Mouse (Mus musculus): ENCODE data around the gene Slc25a53.
"Not testable (repeated sequence)": the region's sequence is repeated elsewhere in the genome, so short reads cannot be mapped to it uniquely, and the experiment has no call there.

Gene Slc25a53

DNA sequence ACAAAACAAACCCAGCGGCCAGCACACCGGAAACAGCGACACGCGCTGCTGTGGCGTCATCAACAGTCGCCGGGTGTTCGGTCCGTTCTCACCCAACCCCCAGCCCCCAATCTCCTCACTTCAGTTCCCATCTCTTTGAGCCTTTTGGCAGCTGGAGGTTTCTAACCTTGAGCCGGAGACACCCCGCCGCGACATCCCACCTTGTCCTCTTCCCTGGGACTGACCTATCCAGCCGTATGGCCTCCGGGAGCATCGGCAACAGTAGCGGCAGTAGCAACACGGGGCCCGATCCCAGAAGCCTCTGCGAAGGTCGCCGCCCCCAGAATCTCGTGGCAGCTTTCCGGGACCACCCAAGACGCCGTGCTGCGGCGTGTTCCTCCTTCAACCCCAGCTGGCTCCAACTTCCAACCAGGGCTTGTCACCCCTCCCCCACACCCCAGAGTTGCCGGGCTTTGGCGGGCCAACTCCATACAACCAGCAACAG is at the start of gene Slc25a53:
Slc25a53 (minus strand) TSS at position 303 of the 484 bp plus-strand sequence.
- peak; percentile 63 to 85 for DNase-seq (ENCODE audit: low spot score in 2 of 2)

DNA sequence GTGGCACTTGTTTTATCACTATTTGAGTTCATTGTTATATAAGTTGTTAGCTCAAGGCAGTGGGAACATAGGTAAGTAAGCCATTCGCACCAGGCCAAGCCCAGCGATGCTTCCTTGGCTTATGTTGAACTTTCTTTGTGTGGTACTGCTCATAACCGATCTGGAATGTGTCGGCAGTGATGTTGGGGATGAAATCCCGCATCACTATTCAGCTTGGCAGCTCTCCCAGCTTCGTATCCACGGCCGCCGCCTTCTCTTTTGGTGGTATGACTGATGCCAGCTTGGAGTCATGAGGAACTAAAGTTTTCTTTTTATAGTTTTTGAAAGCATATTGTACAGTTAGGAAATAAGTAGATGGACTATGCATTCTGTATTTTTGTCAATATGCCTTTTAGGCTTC is 25.1 kb upstream of the Slc25a53 start:
- DNase-seq (ENCODE audit: low spot score in 2 of 2), result no peak

DNA sequence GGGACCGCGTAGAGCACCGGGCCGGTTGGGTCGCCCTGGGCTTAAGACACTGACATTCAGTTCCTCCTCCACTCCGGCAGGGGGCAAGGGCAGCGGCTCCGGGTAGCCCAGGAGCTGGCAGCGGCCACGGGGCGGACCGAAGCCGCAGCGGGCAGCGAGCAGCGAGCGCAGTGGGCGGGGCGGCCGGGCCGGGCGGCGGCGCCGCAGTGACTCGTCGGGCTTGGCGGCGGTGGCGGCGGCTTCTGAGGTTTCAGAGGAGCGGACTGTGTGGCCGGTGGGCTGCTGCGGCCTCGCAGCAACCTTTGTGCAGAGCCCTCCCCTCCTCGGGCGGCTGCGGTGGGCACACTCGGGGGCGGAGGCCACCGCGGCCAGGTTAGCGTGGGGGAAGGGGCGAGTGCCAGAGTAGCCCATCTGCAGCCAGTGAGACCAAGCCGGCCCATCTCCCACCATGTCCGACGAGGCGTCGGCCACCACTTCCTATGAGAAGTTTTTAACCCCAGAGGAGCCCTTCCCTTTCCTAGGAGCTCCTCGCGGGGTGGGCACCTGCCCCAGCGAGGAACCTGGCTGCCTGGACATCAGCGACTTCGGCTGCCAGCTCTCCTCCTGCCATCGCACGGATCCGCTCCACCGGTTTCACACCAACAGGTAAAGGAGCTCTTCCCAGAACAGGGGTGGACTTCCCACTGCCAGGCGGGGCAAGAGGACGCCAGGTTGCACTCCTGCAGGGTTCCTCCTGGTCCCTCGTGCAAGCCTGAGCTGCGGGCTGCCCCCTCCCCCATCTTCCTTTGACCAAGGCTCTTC is 11.5 kb upstream of the Slc25a53 start, which contains the start of gene Fam199x:
Fam199x (plus strand) TSS at position 170 of the 801 bp plus-strand sequence.
- DNase-seq (ENCODE audit: low spot score in 2 of 2), result peak; percentile 53 to 83

DNA sequence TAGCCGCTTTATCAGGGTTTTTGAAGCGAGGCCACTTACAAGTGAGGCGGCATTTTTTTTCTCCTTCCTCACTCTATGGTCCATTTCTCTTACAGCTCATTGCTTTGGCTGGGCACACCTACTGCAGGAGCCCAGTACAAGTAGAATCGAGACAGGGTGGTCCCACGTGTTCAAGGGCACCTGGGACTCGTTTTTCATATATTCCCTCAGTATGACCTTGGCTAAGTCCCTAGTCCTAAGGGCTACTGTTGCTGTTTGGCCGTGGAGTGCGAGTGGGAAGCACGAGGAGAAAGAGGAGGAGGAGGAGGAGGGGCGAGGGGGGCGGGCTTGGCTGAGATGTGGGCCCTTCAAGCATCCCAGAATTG is 10.9 kb upstream of the Slc25a53 start:
- DNase-seq (ENCODE audit: low spot score in 2 of 2), result no peak

DNA sequence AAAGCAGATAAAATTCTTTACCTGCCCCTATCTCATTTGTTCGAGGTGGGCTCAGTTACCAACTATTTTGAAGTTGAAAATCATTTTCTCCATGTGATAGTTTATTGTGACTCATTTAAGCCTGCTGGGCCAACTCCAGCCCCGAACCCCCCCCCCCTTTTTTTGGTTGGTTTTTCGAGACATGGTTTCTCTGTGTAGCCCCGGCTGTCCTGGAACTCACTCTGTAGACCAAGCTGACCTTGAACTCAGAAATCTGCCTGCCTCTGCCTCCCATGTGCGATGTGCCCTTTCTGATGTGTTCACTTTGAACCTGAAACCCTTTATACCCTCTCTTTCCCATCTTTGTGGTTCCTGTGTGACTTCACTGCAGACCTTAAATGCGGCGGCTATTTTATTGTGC is 400 bp upstream of the Slc25a53 start:
- no peak for DNase-seq (ENCODE audit: low spot score in 2 of 2)

DNA sequence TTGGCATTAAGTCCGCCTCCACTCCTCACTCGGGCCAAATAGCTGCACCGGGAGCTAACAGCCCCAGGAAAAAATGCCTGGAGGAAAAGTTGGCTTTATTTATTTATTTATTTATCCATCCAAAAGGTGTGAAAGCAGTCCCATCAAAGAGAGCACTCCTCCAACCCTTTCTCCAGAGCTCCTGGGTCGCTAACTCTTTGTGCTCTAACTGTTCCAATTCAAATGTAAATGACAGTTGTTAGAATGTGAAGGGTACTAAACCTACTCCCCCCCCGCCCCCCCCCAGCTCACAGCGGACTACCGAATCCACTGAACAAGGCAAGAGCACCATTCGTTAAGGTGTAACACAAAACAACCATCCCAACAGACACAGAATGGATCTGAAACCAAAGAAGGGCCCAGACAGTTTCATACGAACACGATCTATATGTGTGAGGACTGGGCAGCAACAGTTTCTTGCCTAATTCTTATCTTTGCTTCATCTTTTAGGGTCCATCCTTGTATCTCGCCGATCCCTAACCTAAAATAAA is 567 bp downstream of the Slc25a53 start:
- DNase-seq (ENCODE audit: low spot score in 2 of 2), result no peak

DNA sequence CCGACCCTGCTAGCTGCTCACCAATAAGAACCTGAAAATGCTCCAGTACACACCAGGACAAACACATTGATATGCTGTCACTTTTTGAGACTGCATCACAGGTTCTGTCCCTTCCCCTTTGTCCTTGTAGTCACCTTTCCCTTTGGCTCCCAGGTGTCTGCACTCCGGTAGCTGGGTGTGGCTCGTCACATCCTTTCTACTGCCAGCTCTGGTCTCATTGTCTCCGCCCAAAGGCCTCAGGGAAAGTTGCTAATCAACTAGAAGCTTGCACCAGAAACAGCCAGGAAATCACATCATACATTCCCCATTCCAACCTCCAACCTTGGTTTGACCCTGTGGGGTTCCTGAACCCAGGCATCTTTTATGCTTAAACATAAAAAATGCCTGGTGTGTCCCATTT is 3.8 kb downstream of the Slc25a53 start:
- no peak for DNase-seq (ENCODE audit: low spot score in 2 of 2)

DNA sequence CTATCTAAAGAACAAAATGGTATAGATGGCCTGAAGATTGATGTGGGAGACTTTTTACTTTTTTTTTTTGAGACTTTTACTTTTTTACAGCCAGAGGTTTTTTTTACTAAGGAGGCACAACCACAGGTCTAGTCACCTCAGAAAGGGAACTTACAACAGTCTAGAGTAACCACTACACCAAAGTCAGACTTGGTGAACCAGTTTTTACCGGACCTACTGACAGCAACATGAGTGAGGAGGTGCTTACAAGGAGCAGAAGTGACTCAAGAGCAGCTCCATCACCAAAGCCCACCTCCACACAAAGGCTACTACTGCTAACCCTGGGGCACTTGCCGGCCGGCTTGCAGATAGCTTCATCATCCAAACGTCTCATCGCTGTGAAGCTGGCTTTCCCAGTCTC is 6.4 kb downstream of the Slc25a53 start:
- DNase-seq (ENCODE audit: low spot score in 2 of 2), result no peak

DNA sequence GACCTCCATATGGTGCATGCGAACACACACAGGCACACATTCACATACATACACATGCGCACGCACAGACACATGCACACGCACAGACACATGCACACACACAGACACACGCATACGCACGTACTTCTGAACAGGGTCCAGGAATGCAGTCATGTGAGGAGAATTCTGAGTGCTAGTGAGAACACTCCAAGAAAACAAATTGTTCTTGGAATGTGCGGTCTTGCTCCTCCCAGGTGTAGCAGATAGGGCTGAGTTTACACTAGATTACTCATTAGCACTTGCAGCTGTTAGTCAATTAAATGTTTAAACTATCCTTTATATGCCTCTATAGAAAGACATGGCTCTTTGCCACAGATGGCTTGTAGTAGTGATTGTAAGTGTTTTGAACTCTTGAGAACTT is 7.2 kb downstream of the Slc25a53 start:
- DNase-seq (ENCODE audit: low spot score in 2 of 2), result no peak

DNA sequence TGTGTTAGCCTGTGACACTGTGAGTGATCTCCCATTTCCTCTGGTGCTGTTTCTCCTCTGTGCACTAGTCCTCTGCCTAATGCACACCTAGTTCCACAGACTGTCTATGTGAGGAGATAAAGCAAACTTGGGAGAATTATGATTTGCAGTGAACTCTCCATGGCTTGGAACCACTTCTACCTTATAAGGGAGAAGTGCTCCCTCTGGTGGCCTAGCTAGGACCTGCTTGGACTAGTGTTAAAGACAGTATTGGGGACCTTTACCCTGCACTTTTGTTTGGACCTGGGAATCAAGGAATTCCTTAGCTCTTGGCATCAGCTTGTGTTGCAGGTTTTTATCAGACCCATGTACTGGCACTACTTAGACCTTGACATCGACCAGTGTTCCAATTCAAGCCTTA is 18.8 kb downstream of the Slc25a53 start:
- DNase-seq (ENCODE audit: low spot score in 2 of 2), result peak; percentile 29 to 75

DNA sequence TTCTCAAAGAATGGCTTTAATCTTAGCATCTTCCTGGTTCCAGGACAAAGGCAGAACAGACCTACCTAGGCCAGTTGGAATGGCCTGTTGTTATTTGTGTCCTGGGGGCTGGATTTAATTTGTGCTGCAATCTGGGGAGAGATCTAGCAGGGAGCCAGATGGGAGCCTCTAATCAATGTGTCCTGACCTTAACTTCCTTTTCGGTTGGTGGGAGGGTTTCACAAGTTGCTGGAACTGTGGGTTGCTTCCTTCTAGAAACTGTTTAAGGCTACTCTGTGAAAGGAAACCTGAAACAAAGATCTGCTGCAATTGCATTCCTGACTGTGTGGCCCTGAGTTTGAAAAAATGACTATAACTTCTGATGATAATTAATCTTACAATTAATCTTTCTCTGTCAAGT is 20.4 kb downstream of the Slc25a53 start:
- DNase-seq (ENCODE audit: low spot score in 2 of 2), result no peak

DNA sequence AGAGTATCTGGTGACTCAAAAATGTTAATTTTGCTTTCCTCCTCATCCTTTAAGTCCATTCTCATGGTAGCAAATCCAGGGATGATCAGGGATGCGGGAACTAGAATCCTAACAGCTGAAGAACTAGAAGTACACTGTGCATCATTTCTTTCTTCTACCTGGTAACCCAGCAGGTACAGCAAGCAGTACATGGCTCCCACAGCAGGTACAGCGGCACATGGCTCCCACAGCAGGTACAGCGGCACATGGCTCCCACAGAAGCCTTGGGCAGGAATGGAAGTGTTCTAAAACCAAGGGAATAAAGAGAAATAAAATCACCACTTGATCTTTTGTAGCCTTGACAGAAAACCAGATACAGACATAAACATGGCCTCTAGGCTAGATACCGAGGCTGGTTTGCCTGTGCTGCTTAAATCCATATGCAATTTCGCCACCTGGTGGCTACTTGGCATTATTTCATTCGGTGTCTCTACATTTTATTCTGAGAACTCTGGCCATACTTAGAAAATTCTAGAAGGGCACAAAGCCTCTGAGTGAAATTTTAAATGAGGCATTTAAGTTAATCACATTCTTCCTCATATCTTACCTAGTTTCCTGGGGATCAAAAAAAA is 22.9 kb downstream of the Slc25a53 start:
- DNase-seq (ENCODE audit: low spot score in 2 of 2), result peak in 1 of 2 experiments; percentile 57

DNA sequence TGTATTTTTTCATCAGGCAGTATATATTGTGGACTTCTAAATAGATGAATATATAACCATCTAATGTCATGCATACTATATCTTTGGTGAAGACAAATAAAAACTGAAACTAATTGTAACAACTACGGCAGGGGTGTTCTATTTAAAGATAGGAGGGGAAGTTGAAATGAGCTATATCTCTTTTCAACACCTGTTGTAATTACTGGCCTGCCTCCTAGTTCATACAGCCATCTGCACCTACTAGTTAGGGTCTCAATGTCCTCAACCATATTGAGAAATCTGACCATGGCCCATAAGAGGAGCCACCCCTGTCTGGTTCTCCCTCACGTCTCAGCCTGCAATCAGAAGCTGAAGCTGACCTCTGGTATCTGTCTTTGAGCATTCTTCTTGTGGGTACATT is 41.8 kb downstream of the Slc25a53 start:
- DNase-seq (ENCODE audit: low spot score in 2 of 2), result no peak

DNA sequence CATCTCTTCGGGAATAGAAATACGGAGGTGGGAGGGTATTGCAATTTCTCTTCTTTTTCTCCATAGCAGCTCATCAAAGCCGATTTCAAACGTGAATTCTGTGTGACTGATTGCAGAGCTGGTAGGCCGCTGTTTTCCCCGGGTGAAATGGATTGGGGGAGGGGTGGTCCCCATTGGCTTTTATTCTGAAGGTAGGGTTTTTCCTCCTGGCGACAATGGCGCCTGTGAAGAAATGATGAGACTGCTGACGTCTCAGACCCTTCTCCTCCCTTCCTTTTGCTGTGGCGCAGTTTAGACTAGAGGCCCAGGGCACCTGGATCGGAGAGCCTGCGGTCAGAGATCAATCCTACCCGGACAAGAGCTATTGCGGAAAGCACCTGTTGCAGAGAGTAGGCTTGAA is 44.5 kb downstream of the Slc25a53 start:
- DNase-seq (ENCODE audit: low spot score in 2 of 2), result no peak

DNA sequence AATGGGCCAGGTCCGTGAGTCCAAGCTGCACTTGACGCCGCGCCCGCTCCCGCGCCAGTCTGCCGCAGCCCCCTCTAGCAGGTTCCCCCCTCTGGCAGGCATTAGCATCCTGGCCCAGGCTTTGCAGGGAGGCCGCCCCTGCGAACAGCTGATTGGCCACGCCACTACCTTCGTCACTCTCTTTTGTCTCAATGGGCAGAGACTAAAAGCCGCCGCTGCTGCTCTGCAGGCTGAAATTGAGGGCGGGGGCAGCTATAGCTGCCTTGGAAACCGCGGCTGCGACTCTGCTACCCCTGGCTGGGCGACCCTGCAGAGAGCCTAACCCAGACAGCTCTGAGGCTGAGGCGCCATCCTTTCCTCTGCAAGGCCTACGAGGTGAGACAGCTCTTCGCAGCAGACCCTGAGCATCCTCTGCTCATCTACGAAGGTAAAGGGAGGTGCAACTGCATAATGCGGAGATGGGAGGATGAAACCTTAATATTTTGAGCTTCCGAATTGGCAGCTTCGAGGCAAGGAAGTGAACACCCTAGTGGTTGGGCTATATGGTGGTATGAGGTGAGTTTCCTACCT is 45.0 kb downstream of the Slc25a53 start, which contains the start of gene Zcchc18:
Zcchc18 (plus strand) TSS at position 178 of the 570 bp plus-strand sequence.
- DNase-seq (ENCODE audit: low spot score in 2 of 2), result peak; percentile 10 to 58

DNA sequence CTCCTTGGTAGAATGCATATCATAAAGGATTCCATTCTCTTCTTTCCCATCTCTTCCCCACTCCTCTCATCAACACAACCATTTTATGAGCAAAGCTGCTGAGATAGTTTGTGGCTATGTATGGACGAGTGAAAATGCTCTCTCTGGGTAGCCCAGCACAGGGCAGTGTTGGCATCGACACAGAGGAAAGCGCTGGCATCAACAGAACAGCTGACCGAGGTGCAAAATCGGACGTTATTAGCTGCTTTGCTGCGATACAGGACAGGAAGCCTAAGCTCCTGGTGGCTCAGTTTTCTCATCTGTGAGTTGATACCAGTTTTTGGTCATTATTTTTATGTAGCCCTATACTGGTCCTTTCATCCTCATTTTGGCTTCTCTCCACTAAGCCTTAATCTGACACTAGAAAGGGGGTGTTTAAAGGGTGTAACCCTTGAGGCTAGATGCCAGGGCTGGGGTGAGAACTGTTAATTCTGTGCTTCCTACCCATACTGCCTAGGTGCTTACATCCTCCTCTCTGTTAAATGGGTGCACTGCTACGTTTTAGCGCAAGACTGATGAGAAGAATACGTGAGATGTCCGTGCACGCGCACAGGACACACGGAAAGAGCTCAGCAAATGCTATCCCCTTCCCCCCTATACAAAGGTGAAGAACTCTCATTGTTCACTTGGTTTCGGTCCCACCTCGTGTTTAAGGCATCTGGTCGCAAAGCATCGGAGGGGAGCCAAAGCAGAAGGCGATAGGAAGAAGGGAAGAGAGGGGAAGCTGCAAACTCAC is 45.7 kb downstream of the Slc25a53 start:
- DNase-seq (ENCODE audit: low spot score in 2 of 2), result no peak

DNA sequence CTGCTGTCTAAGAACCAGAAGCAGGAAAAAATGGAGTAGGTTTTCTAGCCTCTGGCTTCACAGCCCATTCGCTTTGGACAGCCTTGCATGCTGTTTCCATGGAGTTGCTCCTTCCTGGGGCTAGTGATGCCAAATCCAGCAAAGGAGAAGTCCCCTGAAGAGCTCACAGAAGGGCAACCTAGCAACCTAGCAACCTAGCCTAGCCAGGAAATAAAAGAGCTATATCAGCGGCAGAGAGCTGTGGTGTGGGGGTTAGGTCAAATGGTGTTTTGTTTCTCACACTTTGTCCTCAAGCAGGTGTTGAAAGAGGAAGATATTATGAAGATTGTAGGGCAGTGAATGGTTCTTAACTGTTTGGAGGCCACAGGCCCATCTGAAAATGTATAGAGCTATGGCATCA is 46.8 kb downstream of the Slc25a53 start:
- DNase-seq (ENCODE audit: low spot score in 2 of 2), result no peak

DNA sequence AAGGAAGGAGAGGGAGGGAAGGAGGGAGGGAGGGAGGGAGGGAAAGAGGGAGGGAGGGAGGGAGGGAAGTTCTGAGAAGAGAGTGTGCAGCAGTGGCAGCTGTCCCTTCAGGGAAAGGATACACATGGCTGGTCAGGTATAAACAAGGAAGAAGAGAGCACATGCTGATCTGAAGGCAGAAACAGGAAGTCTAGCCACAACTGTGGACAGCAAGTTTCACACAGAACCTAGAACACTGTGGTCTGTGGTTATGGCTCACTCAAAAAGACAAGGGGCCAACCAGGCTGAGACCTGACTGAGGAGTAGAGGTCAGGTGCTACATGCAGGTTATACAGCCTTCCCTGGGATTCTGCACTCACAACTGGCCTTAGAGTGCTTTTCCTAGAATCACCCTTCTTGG is 52.1 kb downstream of the Slc25a53 start:
- DNase-seq (ENCODE audit: low spot score in 2 of 2), result peak in 1 of 2 experiments; percentile 17

DNA sequence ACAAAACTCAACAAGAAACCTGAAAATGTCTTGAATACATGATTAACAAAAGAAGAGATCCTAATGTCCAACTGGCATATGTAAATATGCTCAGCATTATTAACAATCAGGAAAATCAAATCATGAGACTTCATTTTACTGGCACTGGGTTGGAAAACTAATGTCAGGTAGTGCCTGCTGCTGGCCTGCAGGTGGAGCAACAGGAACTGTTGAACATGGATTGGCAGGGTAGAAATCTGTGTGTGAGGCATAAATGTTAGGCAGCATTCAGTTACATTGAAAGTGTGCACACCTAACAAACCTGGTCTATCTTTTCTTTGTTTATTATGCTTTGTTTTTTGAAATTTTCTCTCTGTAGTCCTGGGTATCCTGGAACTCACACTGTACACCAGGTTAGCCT is 59.5 kb downstream of the Slc25a53 start:
- DNase-seq (ENCODE audit: low spot score in 2 of 2), result peak in 1 of 2 experiments; percentile 17

DNA sequence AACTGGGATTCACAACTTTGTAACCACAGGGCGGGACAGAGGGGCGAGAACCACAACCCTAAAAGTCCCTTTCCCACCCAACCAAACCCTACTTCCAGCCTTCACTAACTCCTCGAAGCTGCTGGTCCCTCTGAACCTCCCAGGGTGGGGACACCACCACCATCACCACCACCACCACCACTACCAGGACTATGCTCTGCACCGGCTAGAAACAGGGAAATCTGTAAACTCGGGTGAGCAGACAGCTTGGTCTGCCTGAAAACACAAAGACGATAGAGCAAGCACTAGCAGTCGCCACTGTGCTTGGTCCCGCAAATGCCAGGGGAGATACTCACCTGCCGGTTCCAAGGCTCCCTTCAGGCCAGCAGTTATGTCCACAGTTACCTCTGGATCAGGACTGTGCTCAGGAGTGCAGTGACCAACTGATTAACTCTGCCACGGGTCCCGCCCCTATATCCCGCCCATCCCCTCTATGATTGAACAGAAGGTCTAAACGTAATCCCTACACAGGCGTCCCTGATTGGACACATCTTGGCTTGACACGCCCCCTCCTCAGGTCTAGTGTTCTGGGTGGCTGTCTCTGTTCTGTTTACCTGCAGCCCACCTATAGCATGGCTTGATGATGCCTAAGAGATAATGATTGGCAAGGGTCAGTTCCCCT is 61.5 kb downstream of the Slc25a53 start, which contains the start of the genes Tmsb15l and Tmsb15b1:
Tmsb15l (minus strand) TSS at position 446 of the 661 bp plus-strand sequence.
Tmsb15b1 (minus strand) TSS at position 451 of the 661 bp plus-strand sequence.
- peak in 1 of 2 experiments; percentile 69 for DNase-seq (ENCODE audit: low spot score in 2 of 2)

DNA sequence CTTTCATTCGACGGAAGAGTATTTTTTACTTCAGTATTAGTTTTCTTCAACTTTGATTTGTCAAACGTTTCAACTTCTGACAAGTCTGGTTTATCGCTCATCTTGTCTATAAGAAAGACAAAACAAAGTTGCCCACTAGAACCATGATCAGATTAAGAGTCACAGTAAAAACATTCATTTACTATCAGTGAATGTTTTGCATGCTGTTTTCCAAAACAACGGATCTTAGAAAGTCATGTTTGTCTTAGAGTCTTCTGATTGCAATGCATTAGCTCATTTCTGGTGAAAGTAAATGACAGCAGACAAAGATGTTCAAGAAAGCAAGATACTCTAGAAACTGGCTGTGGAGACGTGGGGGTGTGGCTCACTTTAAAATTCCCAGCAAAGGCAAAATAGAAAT is 62.7 kb downstream of the Slc25a53 start, which contains the start of gene Tmsb15b2:
Tmsb15b2 (minus strand) TSS at position 101 of the 400 bp plus-strand sequence.
- DNase-seq (ENCODE audit: low spot score in 2 of 2), result not testable (repeated sequence)
